Mouse (Mus musculus) liver, adult 2 months (tissue): ENCODE measurements around the gene Gm39566.

ENCODE experiments used
- CTCF ChIP-seq: fragments of 200-500 bp; IDR thresholded peaks from 2 replicates; pipeline ENCODE4 v1.5.1; 2011; ENCODE audit warnings: low read depth, low read length, control low read depth
- POLR2A ChIP-seq: fragments of 200-500 bp; IDR thresholded peaks from 2 replicates; pipeline ENCODE4 v1.6.1; 2011; ENCODE audit warnings: low read length, control low read depth; ENCODE audit not compliant: insufficient read depth; ENCODE audit errors: extremely low read depth

DNA sequence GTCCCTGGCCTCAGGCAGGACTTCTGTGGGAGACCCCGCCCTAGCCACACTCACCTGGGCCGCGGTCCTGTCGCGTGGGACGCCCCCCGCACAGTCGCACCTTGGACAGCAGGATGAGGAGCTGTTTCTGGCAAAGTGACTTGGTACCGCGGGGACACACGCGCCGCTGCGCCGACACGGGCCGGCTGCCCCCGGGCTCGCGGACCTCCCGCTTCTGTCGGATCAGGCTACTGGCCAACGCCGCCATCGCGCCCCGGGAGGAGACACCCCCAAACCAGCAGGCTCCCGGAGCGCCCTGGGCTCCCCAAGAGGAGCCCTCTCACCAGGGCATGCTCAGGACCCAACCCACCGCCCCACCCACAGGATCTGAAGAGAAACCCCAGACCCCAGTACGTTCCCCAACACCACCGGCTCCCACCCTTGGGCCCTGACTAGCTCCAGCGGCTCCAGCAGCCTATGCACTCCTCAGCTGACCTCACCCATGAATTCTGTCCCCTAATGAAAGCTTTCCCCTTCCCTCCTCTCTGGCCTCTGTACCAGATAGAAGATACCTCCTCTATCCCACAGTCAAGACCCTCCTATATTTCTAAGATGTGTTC lies 13.6 kb downstream of the Gm39566 start, which contains the start of gene Fgf11:
- TF ChIP-seq CTCF (no peak), POLR2A (no peak)
